Mouse (Mus musculus) lung, postnatal 0 days (tissue): ENCODE results near the gene Hbb-bs. TPM values are rescaled to one million over a fixed set of nuclear protein-coding genes. Genes with fewer than 3 reads are reported as not detected.
"Not testable (repeated sequence)": the region's sequence is repeated elsewhere in the genome, so short reads cannot be mapped to it uniquely, and the experiment has no call there.

ENCODE experiments used
- ATAC-seq: fragments of 200-750 bp; cut with Nextera tagmentation; 2 replicates; pipeline ENCODE4 v1.8.0; 2017; ENCODE audit warnings: moderate library complexity
- DNase-seq: peaks from one replicate; pipeline ENCODE4 v3.0.0-alpha.2; 2016; ENCODE audit warnings: low spot score
- H3K27ac ChIP-seq: fragments of 300-500 bp; sonication (generic); 2 replicates; pipeline ENCODE4 v1.5.1; 2014; ENCODE audit warnings: antibody characterized with exemption, mild to moderate bottlenecking, low read length, mixed read lengths
- H3K27me3 ChIP-seq: fragments of 300-500 bp; sonication (generic); replicated peaks from 2 replicates; pipeline ENCODE4 v1.6.1; 2014; ENCODE audit warnings: low read length, mixed read lengths; ENCODE audit not compliant: insufficient read depth
- H3K36me3 ChIP-seq: fragments of 300-500 bp; sonication (generic); 2 replicates; pipeline ENCODE4 v1.6.1; 2014; ENCODE audit warnings: low read length, mixed read lengths; ENCODE audit not compliant: insufficient read depth
- H3K4me1 ChIP-seq: fragments of 300-500 bp; sonication (generic); 2 replicates; pipeline ENCODE4 v1.6.1; 2014; ENCODE audit warnings: antibody characterized with exemption, low read depth, low read length, mixed read lengths; ENCODE audit not compliant: insufficient read depth
- H3K4me2 ChIP-seq: fragments of 300-500 bp; sonication (generic); replicated peaks from 2 replicates; pipeline ENCODE4 v1.6.1; 2014; ENCODE audit warnings: low read depth, mild to moderate bottlenecking, low read length, moderate library complexity, mixed read lengths
- H3K4me3 ChIP-seq: fragments of 300-500 bp; sonication (generic); 2 replicates; pipeline ENCODE4 v1.5.1; 2014; ENCODE audit warnings: low read depth, low read length
- H3K9ac ChIP-seq: fragments of 300-500 bp; sonication (generic); replicated peaks from 2 replicates; pipeline ENCODE4 v1.6.1; 2014; ENCODE audit warnings: low read depth, mild to moderate bottlenecking
- H3K9me3 ChIP-seq: fragments of 300-500 bp; sonication (generic); 2 replicates; pipeline ENCODE4 v1.6.1; 2016; ENCODE audit warnings: low read length, mixed read lengths
- CTCF ChIP-seq: IDR thresholded peaks from 2 replicates; pipeline ENCODE4 v1.5.1; 2016; ENCODE audit warnings: antibody characterized with exemption, mild to moderate bottlenecking
- EP300 ChIP-seq: IDR thresholded peaks from 2 replicates; pipeline ENCODE4 v1.6.1; 2016; ENCODE audit warnings: antibody characterized with exemption, mild to moderate bottlenecking, control low read depth
- WGBS: fragments of 180-500 bp; shearing (Covaris S2); extraction: QIAGEN DNeasy Blood & Tissue Kit; methylation state at CpG from one replicate; pipeline ENCODE4 v1.1.7; 2014; 5-methylcytosine and 5-hydroxymethylcytosine counted together
- polyA plus RNA-seq: library from polyadenylated mRNA; unstranded; fragments of >200 nt; fragmentation: Nextera tagmentation; extraction: Ambion mirVana; gene quantifications from 2 replicates; pipeline ENCODE4 v1.2.1, GENCODE M21; 2015

Gene Hbb-bs
- polyA plus RNA-seq, 1 experiment from 2014 or later, result 19,829 TPM

GRCm38 (mm10) chr7:103813766-103814165, 14.1 kb downstream of the Hbb-bs start, which contains the start of gene Hbb-bt:
Gene Hbb-bt (minus strand): TSS chr7:103813996.
- 79% methylated on average over 3 of the region's 3 CpGs for WGBS
- Histone ChIP-seq H3K27ac (no peak within 1 kb of the TSS), H3K9me3 (no peaks in the 10 kb centered on the region), H3K4me1 (no peaks in the 10 kb centered on the region), H3K4me2 (no peak within 1 kb of the TSS), H3K27me3 (no peaks in the 10 kb centered on the region), H3K4me3 (no peak within 1 kb of the TSS), H3K36me3 (no peaks in the 10 kb centered on the region), H3K9ac (no peak within 1 kb of the TSS)
- no peak for TF ChIP-seq CTCF
- no peak for TF ChIP-seq EP300
- peak; percentile 53 for ATAC-seq
- DNase-seq, result no peak

- not testable (repeated sequence) for H3K9me3 ChIP-seq, H3K27me3 ChIP-seq, H3K4me2 ChIP-seq, DNase-seq, H3K9ac ChIP-seq, H3K27ac ChIP-seq, H3K36me3 ChIP-seq, H3K4me1 ChIP-seq, H3K4me3 ChIP-seq
- ATAC-seq, result peak; percentile 19; the same call in 1 of the 2 replicates
- no CpG with 5 or more reads among the region's 3 CpGs for WGBS
Observed at GRCm38 (mm10) chr7:103813152-103813551, 14.7 kb downstream of the Hbb-bs start.

- Histone ChIP-seq H3K36me3 (no peaks in the 10 kb centered on the region), H3K9me3 (no peaks in the 10 kb centered on the region), H3K27ac (no peak overlapping the region), H3K4me2 (no peak overlapping the region), H3K4me1 (no peaks in the 10 kb centered on the region), H3K9ac (no peak overlapping the region), H3K4me3 (no peak overlapping the region), H3K27me3 (no peaks in the 10 kb centered on the region)
- ATAC-seq (no peak), DNase-seq (no peak)
- TF ChIP-seq CTCF (no peak), EP300 (no peak)
- 34% methylated on average over 1 of the region's 1 CpGs for WGBS
Observed at GRCm38 (mm10) chr7:103812174-103812573, 15.7 kb downstream of the Hbb-bs start.

- H3K36me3 ChIP-seq, result no peaks in the 10 kb centered on the region
- no peaks in the 10 kb centered on the region for H3K4me1 ChIP-seq
- ATAC-seq, result no peak
- no peak for TF ChIP-seq EP300
- no peak overlapping the region for H3K4me3 ChIP-seq
- DNase-seq, result no peak
- WGBS, result 67% methylated on average over 1 of the region's 1 CpGs
- no peak overlapping the region for H3K4me2 ChIP-seq
- no peak overlapping the region for H3K9ac ChIP-seq
- no peaks in the 10 kb centered on the region for H3K9me3 ChIP-seq
- H3K27me3 ChIP-seq, result no peaks in the 10 kb centered on the region
- no peak overlapping the region for H3K27ac ChIP-seq
Observed at GRCm38 (mm10) chr7:103811223-103811845, 16.6 kb downstream of the Hbb-bs start.

- no peaks in the 10 kb centered on the region for H3K36me3 ChIP-seq
- H3K4me1 ChIP-seq, result no peaks in the 10 kb centered on the region
- no peaks in the 10 kb centered on the region for H3K9me3 ChIP-seq
- TF ChIP-seq CTCF, result no peak
- no peak for TF ChIP-seq EP300
- H3K4me3 ChIP-seq, result no peak overlapping the region
- WGBS, result 68% methylated on average over 3 of the region's 3 CpGs
- DNase-seq, result no peak
- no peak overlapping the region for H3K4me2 ChIP-seq
- no peaks in the 10 kb centered on the region for H3K27me3 ChIP-seq
- ATAC-seq, result no peak
- H3K27ac ChIP-seq, result no peak overlapping the region
- no peak overlapping the region for H3K9ac ChIP-seq
Observed at GRCm38 (mm10) chr7:103810746-103811145, 17.1 kb downstream of the Hbb-bs start.

GRCm38 (mm10) chr7:103810296-103810695, 17.6 kb downstream of the Hbb-bs start:
- TF ChIP-seq EP300, result no peak
- no peak for TF ChIP-seq CTCF
- WGBS, result 77% methylated on average over 1 of the region's 1 CpGs

GRCm38 (mm10) chr7:103809801-103810155, 18.1 kb downstream of the Hbb-bs start:
- H3K4me1 ChIP-seq, result no peaks in the 10 kb centered on the region
- H3K9ac ChIP-seq, result no peak overlapping the region
- no peaks in the 10 kb centered on the region for H3K27me3 ChIP-seq
- WGBS, result 53% methylated on average over 1 of the region's 1 CpGs
- no peak overlapping the region for H3K4me2 ChIP-seq
- TF ChIP-seq EP300, result no peak
- no peak for TF ChIP-seq CTCF
- DNase-seq, result no peak
- H3K4me3 ChIP-seq, result no peak overlapping the region
- no peak overlapping the region for H3K27ac ChIP-seq
- no peaks in the 10 kb centered on the region for H3K9me3 ChIP-seq
- no peaks in the 10 kb centered on the region for H3K36me3 ChIP-seq
- no peak for ATAC-seq

More at GRCm38 (mm10) chr7:103810296-103810695, 17.6 kb downstream of the Hbb-bs start:
- Histone ChIP-seq H3K9ac (no peak overlapping the region), H3K27ac (no peak overlapping the region), H3K9me3 (no peaks in the 10 kb centered on the region), H3K4me3 (no peak overlapping the region), H3K4me2 (no peak overlapping the region), H3K36me3 (no peaks in the 10 kb centered on the region), H3K4me1 (no peaks in the 10 kb centered on the region), H3K27me3 (no peaks in the 10 kb centered on the region)
- no peak for DNase-seq
- no peak for ATAC-seq
